Mouse (Mus musculus): ENCODE data around the gene Scel. TPM values are rescaled to one million over a fixed set of nuclear protein-coding genes. Genes with fewer than 3 reads are reported as not detected.

Gene Scel
- total and polyA plus RNA-seq, 2 experiments from 2014 or later = 0.26 TPM; not detected in 1

GRCm38 (mm10) chr14:103586662-103587061 lies 73.5 kb downstream of the Scel start:
- H3K9ac ChIP-seq (replicated peaks; ENCODE audit: low read length, poor library complexity, severe bottlenecking) = no peak overlapping the region
- no peak overlapping the region for H3K27ac ChIP-seq (ENCODE audit: low read depth, low read length)
- no peaks in the 10 kb centered on the region for H3K4me1 ChIP-seq (ENCODE audit: insufficient read depth, low read length)
- no peak overlapping the region for H3K4me3 ChIP-seq (ENCODE audit: low read depth, low read length)
- 60% methylated on average over 4 of the region's 4 CpGs for WGBS
- ATAC-seq (ENCODE audit: low FRiP score) (no peak), DNase-seq (ENCODE audit: low spot score) (no peak)
- TF ChIP-seq CTCF (IDR thresholded peaks at IDR 0.05) = no peak
- H3K9me3 ChIP-seq (ENCODE audit: low read length) = no peaks in the 10 kb centered on the region
- H3K36me3 ChIP-seq (ENCODE audit: insufficient read depth, low read length) = no peaks in the 10 kb centered on the region
- H3K4me2 ChIP-seq (ENCODE audit: low read depth, low read length, poor library complexity, severe bottlenecking) = no peak overlapping the region
- no peaks in the 10 kb centered on the region for H3K27me3 ChIP-seq (ENCODE audit: insufficient read depth, low read length)

GRCm38 (mm10) chr14:103587208-103587900 lies 74.2 kb downstream of the Scel start:
- DNase-seq (ENCODE audit: low spot score) (no peak), ATAC-seq (ENCODE audit: low FRiP score) (no peak)
- WGBS = 72% methylated on average over 10 of the region's 10 CpGs

GRCm38 (mm10) chr14:103589819-103590218 lies 76.7 kb downstream of the Scel start:
- Histone ChIP-seq H3K9ac (replicated peaks; ENCODE audit: low read length, poor library complexity, severe bottlenecking) (no peak overlapping the region), H3K4me1 (ENCODE audit: insufficient read depth, low read length) (no peaks in the 10 kb centered on the region), H3K27ac (ENCODE audit: low read depth, low read length) (no peak overlapping the region), H3K4me2 (ENCODE audit: low read depth, low read length, poor library complexity, severe bottlenecking) (no peak overlapping the region), H3K27me3 (ENCODE audit: insufficient read depth, low read length) (no peaks in the 10 kb centered on the region), H3K36me3 (ENCODE audit: insufficient read depth, low read length) (no peaks in the 10 kb centered on the region), H3K9me3 (ENCODE audit: low read length) (no peaks in the 10 kb centered on the region), H3K4me3 (ENCODE audit: low read depth, low read length) (no peak overlapping the region)
- DNase-seq (ENCODE audit: low spot score) (peak; percentile 61), ATAC-seq (ENCODE audit: low FRiP score) (0 out of 2 replicates have a peak, but pooled peaks have one; percentile 38)
- WGBS = 67% methylated on average over 7 of the region's 7 CpGs
- no peak for TF ChIP-seq CTCF (IDR thresholded peaks at IDR 0.05)

More at GRCm38 (mm10) chr14:103587208-103587900, 74.2 kb downstream of the Scel start:
- Histone ChIP-seq H3K4me3 (ENCODE audit: low read depth, low read length) (no peak overlapping the region), H3K27me3 (ENCODE audit: insufficient read depth, low read length) (no peaks in the 10 kb centered on the region), H3K36me3 (ENCODE audit: insufficient read depth, low read length) (no peaks in the 10 kb centered on the region), H3K4me2 (ENCODE audit: low read depth, low read length, poor library complexity, severe bottlenecking) (no peak overlapping the region), H3K9me3 (ENCODE audit: low read length) (no peaks in the 10 kb centered on the region), H3K27ac (ENCODE audit: low read depth, low read length) (no peak overlapping the region), H3K9ac (replicated peaks; ENCODE audit: low read length, poor library complexity, severe bottlenecking) (no peak overlapping the region), H3K4me1 (ENCODE audit: insufficient read depth, low read length) (no peaks in the 10 kb centered on the region)
- no peak for TF ChIP-seq CTCF (IDR thresholded peaks at IDR 0.05)

GRCm38 (mm10) chr14:103595870-103596269 lies 82.7 kb downstream of the Scel start:
- H3K36me3 ChIP-seq (ENCODE audit: insufficient read depth, low read length) = no peaks in the 10 kb centered on the region
- 68% methylated on average over 5 of the region's 5 CpGs for WGBS
- TF ChIP-seq CTCF (IDR thresholded peaks at IDR 0.05) = no peak
- no peak overlapping the region for H3K4me3 ChIP-seq (ENCODE audit: low read depth, low read length)
- no peak overlapping the region for H3K9ac ChIP-seq (replicated peaks; ENCODE audit: low read length, poor library complexity, severe bottlenecking)
- H3K27me3 ChIP-seq (ENCODE audit: insufficient read depth, low read length) = no peaks in the 10 kb centered on the region
- no peaks in the 10 kb centered on the region for H3K9me3 ChIP-seq (ENCODE audit: low read length)
- no peak overlapping the region for H3K27ac ChIP-seq (ENCODE audit: low read depth, low read length)
- ATAC-seq (ENCODE audit: low FRiP score) (no peak), DNase-seq (ENCODE audit: low spot score) (no peak)
- H3K4me1 ChIP-seq (ENCODE audit: insufficient read depth, low read length) = no peaks in the 10 kb centered on the region
- H3K4me2 ChIP-seq (ENCODE audit: low read depth, low read length, poor library complexity, severe bottlenecking) = no peak overlapping the region

DNA sequence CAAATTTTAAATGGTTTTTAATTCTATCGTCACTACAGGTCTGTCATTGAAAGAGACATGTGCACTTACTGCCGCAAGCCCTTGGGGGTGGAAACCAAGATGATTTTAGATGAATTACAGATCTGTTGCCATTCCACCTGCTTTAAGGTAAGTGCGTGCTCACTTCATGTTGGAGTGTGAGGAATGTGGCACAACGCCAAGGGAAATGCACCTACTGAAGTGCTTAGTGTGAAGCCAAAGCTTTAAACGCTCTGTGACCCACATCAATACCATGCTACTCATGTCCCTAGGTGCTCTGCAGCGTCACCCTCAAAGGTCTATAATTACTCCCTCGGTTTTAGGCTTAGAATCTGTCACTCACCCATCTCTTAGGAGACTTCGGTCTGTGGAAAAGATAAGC lies 94.9 kb downstream of the Scel start:
- DNase-seq (ENCODE audit: low spot score) = no peak
- Histone ChIP-seq H3K9me3 (ENCODE audit: low read length) (no peaks in the 10 kb centered on the region), H3K4me2 (ENCODE audit: low read depth, low read length, poor library complexity, severe bottlenecking) (no peak overlapping the region), H3K27ac (ENCODE audit: low read depth, low read length) (no peak overlapping the region), H3K4me3 (ENCODE audit: low read depth, low read length) (no peak overlapping the region), H3K27me3 (ENCODE audit: insufficient read depth, low read length) (no peaks in the 10 kb centered on the region), H3K36me3 (ENCODE audit: insufficient read depth, low read length) (no peaks in the 10 kb centered on the region), H3K9ac (replicated peaks; ENCODE audit: low read length, poor library complexity, severe bottlenecking) (no peak overlapping the region), H3K4me1 (ENCODE audit: insufficient read depth, low read length) (no peaks in the 10 kb centered on the region)
- TF ChIP-seq CTCF (IDR thresholded peaks at IDR 0.05) = no peak
- ATAC-seq (ENCODE audit: low FRiP score) = no peak
- 85% methylated on average over 8 of the region's 8 CpGs for WGBS

DNA sequence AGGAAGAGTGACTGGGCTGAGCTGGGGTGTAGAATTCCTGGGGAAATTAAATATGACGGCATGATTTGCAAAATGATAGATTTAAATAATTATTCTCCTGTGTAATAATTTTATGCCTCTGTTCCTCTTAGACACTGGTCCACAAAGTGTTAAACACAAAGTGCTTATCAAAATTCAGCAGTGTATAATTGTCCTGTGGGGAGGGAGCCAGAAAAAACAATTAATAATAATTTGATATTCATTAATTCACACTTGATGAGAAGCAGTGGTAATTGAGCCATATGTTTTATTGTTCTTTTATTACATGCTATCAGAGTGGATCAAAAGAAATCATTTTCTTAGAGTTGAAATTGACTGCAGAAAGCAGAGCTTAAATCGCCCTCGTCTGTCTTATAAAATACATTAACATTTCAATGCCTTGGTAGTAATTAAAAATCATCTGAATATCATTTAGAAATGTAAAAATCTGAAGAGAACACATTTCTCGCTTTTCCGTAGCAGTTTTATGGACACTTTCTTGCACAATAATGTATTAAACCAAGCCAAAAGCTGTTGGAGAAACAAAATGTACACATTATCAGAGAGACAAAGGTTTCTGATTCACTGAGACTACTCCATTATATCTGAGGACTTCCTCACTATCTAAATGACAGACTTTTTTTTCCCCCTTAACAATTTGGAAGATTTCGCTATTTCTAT lies 100.6 kb downstream of the Scel start:
- TF ChIP-seq CTCF (IDR thresholded peaks at IDR 0.05) = no peak
- no peak for ATAC-seq (ENCODE audit: low FRiP score)
- Histone ChIP-seq H3K4me1 (ENCODE audit: insufficient read depth, low read length) (no peaks in the 10 kb centered on the region), H3K9ac (replicated peaks; ENCODE audit: low read length, poor library complexity, severe bottlenecking) (no peak overlapping the region), H3K27me3 (ENCODE audit: insufficient read depth, low read length) (no peaks in the 10 kb centered on the region), H3K27ac (ENCODE audit: low read depth, low read length) (no peak overlapping the region), H3K4me2 (ENCODE audit: low read depth, low read length, poor library complexity, severe bottlenecking) (no peak overlapping the region), H3K9me3 (ENCODE audit: low read length) (no peaks in the 10 kb centered on the region), H3K36me3 (ENCODE audit: insufficient read depth, low read length) (no peaks in the 10 kb centered on the region), H3K4me3 (ENCODE audit: low read depth, low read length) (no peak overlapping the region)
- WGBS = 56% methylated on average over 6 of the region's 6 CpGs
- DNase-seq (ENCODE audit: low spot score) = no peak

Data from midbrain, postnatal 0 days (tissue).